Mouse (Mus musculus) C2C12 (cell line): ENCODE measurements around the gene Ssxb5. TPM values are rescaled to one million over a fixed set of nuclear protein-coding genes. Genes with fewer than 3 reads are reported as not detected.
"Not testable (repeated sequence)": the region's sequence is repeated elsewhere in the genome, so short reads cannot be mapped to it uniquely, and the experiment has no call there.

Experiments used
- H3K27me3 ChIP-seq: one replicate; pipeline ENCODE4 v1.6.1; 2011; ENCODE audit not compliant: control insufficient read depth, insufficient read depth, insufficient read length
- H3K36me3 ChIP-seq: one replicate; pipeline ENCODE4 v1.6.1; 2011; ENCODE audit not compliant: control insufficient read depth, insufficient read depth
- H3K4me3 ChIP-seq: one replicate; pipeline ENCODE4 v1.5.1; 2011; ENCODE audit warnings: mild to moderate bottlenecking, control low read depth; ENCODE audit not compliant: poor library complexity, insufficient read depth, severe bottlenecking
- H3K79me2 ChIP-seq: one replicate; pipeline ENCODE4 v1.6.1; 2011; ENCODE audit not compliant: control insufficient read depth, insufficient read depth
- H3K79me3 ChIP-seq: one replicate; pipeline ENCODE4 v1.6.1; 2011; ENCODE audit warnings: low read depth, control low read depth
- H3ac ChIP-seq: one replicate; pipeline ENCODE3; 2011; ENCODE audit warnings: low read depth; ENCODE audit not compliant: control insufficient read depth, insufficient read length
- CEBPB ChIP-seq: IDR thresholded peaks from one replicate; pipeline ENCODE4 v1.6.1; 2011; ENCODE audit warnings: low read depth, mild to moderate bottlenecking, control low read depth, moderate library complexity
- CTCF ChIP-seq: IDR thresholded peaks from one replicate; pipeline ENCODE4 v1.5.1; 2011; ENCODE audit not compliant: control insufficient read depth, insufficient read depth, insufficient read length
- FOSL1 ChIP-seq: IDR thresholded peaks from one replicate; pipeline ENCODE4 v1.8.0; 2011; ENCODE audit warnings: mild to moderate bottlenecking, low read length; ENCODE audit not compliant: poor library complexity, insufficient read depth, severe bottlenecking
- MAX ChIP-seq: IDR thresholded peaks from one replicate; pipeline ENCODE4 v1.6.1; 2011; ENCODE audit warnings: mild to moderate bottlenecking, control low read depth
- MYOD1 ChIP-seq: IDR thresholded peaks from one replicate; pipeline ENCODE4 v1.6.1; 2011; ENCODE audit warnings: low read depth; ENCODE audit not compliant: control insufficient read depth, insufficient read length
- MYOG ChIP-seq: IDR thresholded peaks from one replicate; pipeline ENCODE4 v1.6.1; 2011; ENCODE audit not compliant: control insufficient read depth, insufficient read length; ENCODE audit errors: extremely low read depth
- USF1 ChIP-seq: IDR thresholded peaks from one replicate; pipeline ENCODE4 v1.6.1; 2011; ENCODE audit warnings: low read depth, mild to moderate bottlenecking, control low read depth, moderate library complexity
- long read RNA-seq, 2 experiments: library from polyadenylated mRNA; unstranded; transcript quantifications; one replicate each; pipeline ENCODE4 v2.0.0; 2019 to 2020
- polyA plus RNA-seq: library from polyadenylated mRNA; unstranded; fragments of >200 nt; fragmentation: generic; extraction: Trizol; gene quantifications from one replicate; pipeline ENCODE4 v1.2.1, GENCODE M21; 2012; ENCODE audit warnings: missing spikeins

Gene Ssxb5
- polyA plus RNA-seq: not detected
- long read RNA-seq, experiment 1: 0 reads
- long read RNA-seq, experiment 2: 0 reads

DNA sequence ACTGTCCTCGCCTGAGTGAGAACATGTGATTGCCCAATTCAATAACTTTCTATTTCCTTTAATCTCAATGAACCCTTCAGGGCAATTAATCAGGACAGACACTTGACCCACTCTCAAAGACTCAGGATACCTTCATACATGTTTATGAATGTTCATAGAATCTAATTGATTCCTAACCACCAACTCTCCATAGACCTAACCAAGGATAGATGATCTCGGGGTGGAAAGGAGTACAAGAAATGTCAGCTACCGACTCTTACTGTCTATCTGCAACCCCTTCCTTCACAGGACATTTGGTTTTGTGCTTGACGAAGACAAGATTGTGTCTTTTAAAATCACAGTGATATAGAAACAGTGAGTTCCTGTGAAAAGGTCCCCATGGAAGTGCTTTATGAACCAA is at the start of gene Ssxb5:
Gene Ssxb5, plus strand, starts transcription at position 301 of the 400 bp plus-strand sequence.
- not testable (repeated sequence) for H3K79me3 ChIP-seq, H3ac ChIP-seq, H3K36me3 ChIP-seq, H3K4me3 ChIP-seq, H3K27me3 ChIP-seq, H3K79me2 ChIP-seq

DNA sequence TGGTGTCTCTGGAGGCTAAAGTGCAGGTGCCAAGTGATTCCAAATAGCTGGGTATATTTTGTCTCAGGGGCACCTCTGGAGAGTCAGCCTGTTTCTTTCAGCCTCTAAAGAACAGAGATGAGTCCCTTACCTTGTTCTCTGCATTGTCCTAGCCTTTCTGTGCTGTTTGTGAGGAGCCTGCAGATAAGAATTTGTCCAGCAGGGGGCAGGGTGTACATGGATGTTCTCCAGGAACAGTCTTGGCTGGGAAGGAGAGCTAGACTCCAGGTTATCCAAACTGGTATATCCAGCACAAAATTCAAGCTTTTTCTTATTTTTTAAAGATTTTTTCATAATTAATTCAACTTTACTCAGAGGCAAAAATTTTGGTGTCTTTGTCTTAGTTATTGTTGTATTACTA is 28.6 kb downstream of the Ssxb5 start:
- Histone ChIP-seq H3ac (no peak overlapping the region), H3K27me3 (no peaks in the 10 kb centered on the region), H3K4me3 (no peak overlapping the region), H3K79me2 (no peaks in the 10 kb centered on the region), H3K79me3 (no peaks in the 10 kb centered on the region), H3K36me3 (no peaks in the 10 kb centered on the region)
- TF ChIP-seq CEBPB (no peak), FOSL1 (no peak), MYOD1 (no peak), MYOG (no peak), USF1 (no peak), MAX (no peak), CTCF (no peak)

DNA sequence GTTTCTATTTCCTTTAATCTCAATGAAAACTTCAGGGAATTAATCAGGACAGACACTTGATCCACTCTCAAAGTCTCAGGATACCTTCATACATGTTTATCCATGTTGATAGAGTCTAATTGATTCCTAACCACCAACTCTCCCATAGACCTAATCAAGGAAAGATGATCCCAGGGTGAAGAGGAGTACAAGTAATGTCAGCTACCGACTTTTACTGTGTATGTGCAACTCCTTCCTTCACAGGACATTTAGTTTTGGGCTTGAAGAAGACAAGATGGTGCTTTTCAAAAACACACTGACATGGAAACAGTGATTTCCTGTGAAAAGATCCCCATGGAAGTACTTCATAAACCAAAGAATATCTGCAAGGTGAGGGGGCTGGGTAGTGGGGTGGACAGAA is 40.2 kb downstream of the Ssxb5 start, which contains the start of gene Gm6592:
Gene Gm6592, plus strand, starts transcription at position 301 of the 400 bp plus-strand sequence.
- Histone ChIP-seq H3K4me3 (no peak within 1 kb of the TSS), H3ac (no peak within 1 kb of the TSS), H3K36me3 (no peaks in the 10 kb centered on the region), H3K79me3 (no peaks in the 10 kb centered on the region), H3K27me3 (no peaks in the 10 kb centered on the region), H3K79me2 (no peaks in the 10 kb centered on the region)
- no peak for TF ChIP-seq CEBPB
- TF ChIP-seq USF1: no peak
- TF ChIP-seq CTCF: no peak
- no peak for TF ChIP-seq MYOD1
- no peak for TF ChIP-seq MAX
- TF ChIP-seq FOSL1: no peak
- TF ChIP-seq MYOG: no peak

DNA sequence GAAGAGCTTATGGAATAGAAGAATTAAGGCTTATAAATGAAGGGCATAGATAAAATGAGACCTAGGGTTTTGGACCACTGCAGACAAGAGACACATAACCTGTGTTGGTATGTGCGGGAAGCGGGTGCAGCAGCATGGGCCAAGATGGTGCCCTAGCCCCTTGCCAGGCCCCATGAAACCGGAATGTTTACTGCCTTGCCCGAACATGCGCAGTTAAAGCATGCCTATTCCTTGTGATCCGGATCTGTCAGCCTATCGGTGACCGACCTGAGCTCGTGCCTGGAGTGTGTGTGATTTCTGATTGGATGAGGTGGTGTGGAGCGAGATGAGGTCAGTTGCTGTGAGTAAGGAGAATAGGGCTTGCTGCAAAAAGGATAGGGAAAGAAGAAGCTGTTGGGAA is 49.0 kb downstream of the Ssxb5 start:
- no peak for TF ChIP-seq CEBPB
- TF ChIP-seq MYOG: no peak
- no peak for TF ChIP-seq MAX
- Histone ChIP-seq H3K36me3 (no peaks in the 10 kb centered on the region), H3K27me3 (no peaks in the 10 kb centered on the region), H3K79me3 (no peaks in the 10 kb centered on the region), H3K79me2 (no peaks in the 10 kb centered on the region), H3ac (no peak overlapping the region), H3K4me3 (no peak overlapping the region)

Other genes with a start within 250 kb of the Ssxb5 start
- not detected for gene Ssxb3, start 211.9 kb upstream of the Ssxb5 start, polyA plus RNA-seq
- gene Ssxb8, start 112.8 kb upstream of the Ssxb5 start, polyA plus RNA-seq: not detected
- gene Ssx9, start 55.3 kb upstream of the Ssxb5 start, polyA plus RNA-seq: not detected
- not detected for gene Gm6592, start 40.3 kb downstream of the Ssxb5 start, polyA plus RNA-seq
- not detected for gene Gm5751, start 70.6 kb downstream of the Ssxb5 start, polyA plus RNA-seq
- 2.7 TPM for gene B630019K06Rik, start 88.7 kb downstream of the Ssxb5 start, polyA plus RNA-seq
- not detected for gene Fthl17b, start 159.3 kb downstream of the Ssxb5 start, polyA plus RNA-seq
- not detected for gene Fthl17c, start 172.9 kb downstream of the Ssxb5 start, polyA plus RNA-seq
- 0.08 TPM for gene Fthl17d, start 183.1 kb downstream of the Ssxb5 start, polyA plus RNA-seq
- gene Fthl17e, start 229.8 kb downstream of the Ssxb5 start, polyA plus RNA-seq: not detected